Mouse (Mus musculus) activated CD4-positive, CD25-positive, alpha-beta regulatory T cell, adult 9 weeks (primary cell): Measurements from ENCODE around the gene P2ry4. TPM values are rescaled to one million over a fixed set of nuclear protein-coding genes. Genes with fewer than 3 reads are reported as not detected.

Experiments
- polyA plus RNA-seq: library from polyadenylated mRNA; unstranded; fragments of 100-300 nt; shearing (Covaris generic); gene quantifications from one replicate; pipeline ENCODE4 v1.2.1, GENCODE M21; 2017

Gene P2ry4
- 0.06 TPM for polyA plus RNA-seq

DNA sequence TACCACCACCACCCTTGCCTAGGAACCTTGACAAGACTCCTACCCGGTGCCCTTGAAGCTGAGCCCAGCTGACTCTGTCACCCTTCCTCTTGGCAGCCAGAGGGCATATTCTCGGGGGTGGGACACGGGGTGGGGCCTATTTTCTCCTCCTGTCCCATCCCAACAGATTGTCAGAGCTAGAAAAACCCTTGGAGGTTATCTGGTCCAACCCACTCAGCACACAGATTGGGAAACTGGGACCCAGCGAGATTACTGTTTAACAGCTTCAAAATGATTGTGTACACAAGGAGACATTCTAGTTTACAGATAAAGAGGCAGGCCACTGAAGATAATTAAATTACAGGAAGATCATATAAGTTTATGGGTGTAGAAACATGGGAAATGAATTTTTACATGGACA is at the start of gene P2ry4:
Gene P2ry4, minus strand, starts transcription at position 79 of the 400 bp plus-strand sequence.

DNA sequence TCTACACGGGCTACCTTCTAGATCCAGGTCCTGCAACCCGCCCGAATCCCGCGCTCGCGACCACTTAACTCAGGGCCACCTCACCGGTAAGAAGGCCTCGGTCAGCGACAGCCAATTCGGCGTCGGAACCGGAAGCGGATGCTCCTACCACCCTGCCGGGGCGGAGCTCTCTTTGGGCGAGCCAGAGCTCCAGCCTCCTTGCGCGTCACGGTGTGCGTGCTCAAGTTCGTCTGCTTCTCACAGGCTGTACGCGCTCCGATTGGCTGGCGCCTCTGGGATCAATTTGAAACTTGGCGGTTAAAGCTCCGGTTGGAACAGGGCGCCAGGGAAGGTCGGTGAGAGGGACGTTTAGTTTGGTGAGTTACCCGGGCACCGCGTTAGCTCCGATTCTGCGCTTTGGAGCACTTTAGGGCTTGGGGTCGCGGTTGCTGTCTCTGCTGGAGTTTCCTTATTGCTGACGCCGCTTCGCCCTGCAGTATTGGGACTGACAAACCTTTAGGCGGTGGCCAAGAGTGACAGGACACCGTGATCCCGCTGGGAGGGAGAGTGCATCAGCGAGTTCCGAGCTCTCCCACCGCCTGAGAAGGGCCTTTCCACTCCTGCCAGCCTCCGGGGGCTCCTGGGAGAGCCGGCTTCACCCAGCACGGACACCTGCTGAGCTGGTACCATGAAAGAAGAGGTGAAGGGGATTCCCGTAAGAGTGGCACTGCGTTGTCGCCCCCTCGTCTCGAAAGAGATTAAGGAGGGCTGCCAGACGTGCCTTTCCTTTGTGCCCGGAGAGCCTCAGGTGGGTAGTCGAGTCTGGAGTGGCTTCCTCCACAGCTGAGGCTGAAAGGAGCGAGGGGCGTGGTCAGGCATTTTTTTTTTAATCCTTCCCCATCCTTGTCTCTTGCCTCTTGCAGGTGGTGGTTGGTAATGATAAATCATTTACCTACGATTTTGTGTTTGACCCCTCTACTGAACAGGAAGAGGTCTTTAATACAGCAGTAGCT is 31.4 kb upstream of the P2ry4 start, which contains the start of gene Pdzd11:
Gene Pdzd11, minus strand, starts transcription at position 767 of the 992 bp plus-strand sequence.

GRCm38 (mm10) chrX:100625546-100625801 is 30.8 kb upstream of the P2ry4 start, which contains the start of gene Kif4:
Kif4 (plus strand) TSS chrX:100625737.

GRCm38 (mm10) chrX:100605314-100605713 is 10.6 kb upstream of the P2ry4 start, which contains the start of gene Arr3:
Arr3 (plus strand) TSS chrX:100605497.

GRCm38 (mm10) chrX:100571951-100572350 is 22.7 kb downstream of the P2ry4 start, which contains the start of gene Awat1:
Awat1 (plus strand) TSS chrX:100572251.

Other genes with a start within 250 kb of the P2ry4 start
- not detected for gene Otud6a, start 165.9 kb downstream of the P2ry4 start, polyA plus RNA-seq
- 0.55 TPM for gene Awat2, start 152.2 kb downstream of the P2ry4 start, polyA plus RNA-seq
- gene Igbp1, start 100.6 kb downstream of the P2ry4 start, polyA plus RNA-seq = 41.3 TPM
- not detected for gene Dgat2l6, start 70.0 kb downstream of the P2ry4 start, polyA plus RNA-seq
- not detected for gene Awat1, start 22.6 kb downstream of the P2ry4 start, polyA plus RNA-seq
- not detected for gene Arr3, start 10.6 kb upstream of the P2ry4 start, polyA plus RNA-seq
- gene Kif4, start 30.9 kb upstream of the P2ry4 start, polyA plus RNA-seq = 3.4 TPM
- gene Pdzd11, start 31.7 kb upstream of the P2ry4 start, polyA plus RNA-seq = 50.4 TPM
- not detected for gene Gdpd2, start 135.0 kb upstream of the P2ry4 start, polyA plus RNA-seq
- gene Dlg3, start 172.9 kb upstream of the P2ry4 start, polyA plus RNA-seq = 14.3 TPM